Mouse (Mus musculus): ENCODE measurements at regions not wholly inside any gene's neighbourhood (a gene's known extent, or its start where the extent isn't known, plus 50 kb on each side); places are given as distances from the start of the nearest gene placed in this dataset.
A peak's percentile ranks its signal among the peaks of the same experiment; 100 is the strongest.

- intact Hi-C loops (cut with DNase I) = no loop called here
- DNase-seq (ENCODE audit: extremely low spot score in 1 of 2, low spot score in 2 of 2) = no peak
Measured at GRCm38 (mm10) chr12:12821473-12821872, 120.2 kb downstream of the Mycn start.

DNA sequence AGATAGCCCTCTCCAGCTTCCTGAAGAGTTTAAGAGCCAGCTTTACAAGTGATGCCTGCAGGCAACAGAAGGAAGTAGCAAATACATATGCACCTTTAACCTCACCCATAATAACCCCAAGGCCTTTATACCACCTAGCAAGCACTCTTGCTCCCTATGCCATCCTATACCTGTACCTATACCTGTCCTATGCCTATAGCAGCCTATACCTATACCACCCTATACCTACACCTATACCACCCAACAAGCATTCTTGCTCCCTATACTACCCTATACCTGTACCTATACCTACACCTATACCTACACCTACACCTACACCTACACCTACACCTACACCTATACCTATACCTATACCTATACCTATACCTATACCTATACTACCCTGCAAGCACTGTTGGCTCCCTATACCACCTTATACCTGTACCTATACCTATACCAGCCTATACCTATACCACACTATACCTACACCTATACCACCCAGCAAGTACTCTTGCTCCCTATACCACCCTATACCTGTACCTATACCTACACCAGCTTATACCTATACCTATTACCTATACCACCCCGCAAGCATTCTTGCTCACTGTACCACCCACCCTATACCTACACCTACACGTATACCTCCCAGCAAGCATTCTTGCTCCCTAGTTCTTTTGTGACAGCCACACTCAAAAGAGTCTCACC lies 120.9 kb downstream of the Mycn start:
- intact Hi-C loops (cut with DNase I) = no loop called here
- DNase-seq (ENCODE audit: extremely low spot score in 1 of 2, low spot score in 2 of 2) = no peak

DNA sequence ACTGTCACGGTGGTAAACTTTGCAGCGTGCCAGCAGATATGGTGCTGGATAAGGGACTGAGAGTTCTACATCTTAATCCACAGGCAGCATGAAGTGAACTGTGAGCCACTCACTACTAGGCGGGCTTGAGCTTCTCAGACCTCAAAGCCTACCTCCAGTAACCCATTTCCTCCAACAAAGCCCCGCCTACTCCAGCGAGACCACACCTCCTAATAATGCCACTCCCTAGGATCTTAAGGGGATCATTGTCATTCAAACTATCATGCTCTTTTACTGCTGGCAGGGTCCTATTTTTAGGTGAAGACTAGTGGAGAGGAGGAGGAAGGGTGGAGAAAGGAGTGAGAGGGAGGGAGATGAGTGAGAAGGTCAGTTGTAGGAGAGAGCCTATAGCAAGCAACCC lies 122.0 kb downstream of the Mycn start:
- DNase-seq (ENCODE audit: extremely low spot score in 1 of 2, low spot score in 2 of 2) = no peak
- intact Hi-C loops (cut with DNase I) = no loop called here

GRCm38 (mm10) chr12:12814693-12815092 lies 127.0 kb downstream of the Mycn start:
- no peak for DNase-seq (ENCODE audit: extremely low spot score in 1 of 2, low spot score in 2 of 2)
- intact Hi-C loops (cut with DNase I) = no loop called here

GRCm38 (mm10) chr12:12812873-12813272 lies 128.8 kb downstream of the Mycn start:
- intact Hi-C loops (cut with DNase I) = no loop called here
- no peak for DNase-seq (ENCODE audit: extremely low spot score in 1 of 2, low spot score in 2 of 2)

- intact Hi-C loops (cut with DNase I) = no loop called here
- no peak for DNase-seq (ENCODE audit: extremely low spot score in 1 of 2, low spot score in 2 of 2)
Measured at GRCm38 (mm10) chr12:12810943-12811342, 130.8 kb downstream of the Mycn start.

DNA sequence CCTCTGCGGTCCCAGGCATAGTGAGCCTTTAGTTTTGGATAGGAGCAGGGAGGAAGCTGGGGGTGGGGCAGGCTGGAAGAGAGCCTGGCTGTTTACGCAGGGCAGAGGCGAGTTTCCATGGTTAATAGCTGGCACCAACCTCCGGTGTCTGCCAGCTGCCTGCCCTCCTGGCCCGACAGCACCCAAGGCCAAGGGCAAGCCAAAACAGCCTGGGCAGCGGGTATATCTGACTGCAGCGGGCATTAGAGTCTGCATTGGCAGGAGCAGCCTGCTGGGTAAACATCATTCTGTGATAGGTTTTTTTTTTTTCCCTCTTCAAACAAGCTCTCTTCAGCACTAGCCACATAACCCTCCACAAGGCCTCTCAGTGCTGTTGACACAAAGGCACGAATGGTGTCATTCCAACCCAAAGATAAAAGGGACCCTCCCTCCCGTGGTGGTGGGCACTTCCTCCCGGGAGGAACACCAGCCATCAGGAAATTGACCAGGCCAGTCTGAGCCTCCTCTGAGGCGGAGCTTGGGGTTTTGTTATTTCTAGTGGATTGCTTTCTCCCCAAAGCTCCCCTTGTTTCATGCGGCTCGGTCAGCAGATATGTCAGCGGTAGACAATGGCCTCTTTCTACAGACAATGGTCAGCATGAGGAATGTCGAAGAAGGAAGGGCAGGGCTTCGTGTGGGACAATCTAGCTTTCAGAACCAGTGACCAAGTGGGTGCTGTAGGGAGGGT lies 131.4 kb downstream of the Mycn start:
- intact Hi-C loops (cut with DNase I) = no loop called here

DNA sequence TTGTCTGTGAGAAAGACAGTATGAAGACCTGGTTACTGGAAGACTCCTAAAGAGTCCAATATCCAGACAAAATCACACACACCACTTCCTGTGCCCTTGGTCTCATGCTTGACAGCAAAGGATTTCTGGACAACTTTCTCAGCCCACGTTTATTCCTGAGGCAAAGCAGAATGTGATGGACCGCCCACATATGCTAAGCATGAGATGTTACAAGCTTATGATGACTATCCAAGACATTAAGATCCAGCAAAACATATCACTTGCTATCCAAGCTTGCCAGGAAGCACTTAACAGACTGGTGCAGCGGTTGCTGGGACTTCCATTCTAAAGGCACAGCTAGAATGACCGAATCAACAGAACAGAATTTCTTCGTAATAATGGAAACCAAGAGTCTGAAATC lies 133.6 kb downstream of the Mycn start:
- intact Hi-C loops (cut with DNase I) = no loop called here
- DNase-seq (ENCODE audit: extremely low spot score in 1 of 2, low spot score in 2 of 2) = no peak

More for the DNA sequence above, 131.4 kb downstream of the Mycn start:
- peak; percentile 14 to 62 for DNase-seq (ENCODE audit: extremely low spot score in 1 of 2, low spot score in 2 of 2)

DNA sequence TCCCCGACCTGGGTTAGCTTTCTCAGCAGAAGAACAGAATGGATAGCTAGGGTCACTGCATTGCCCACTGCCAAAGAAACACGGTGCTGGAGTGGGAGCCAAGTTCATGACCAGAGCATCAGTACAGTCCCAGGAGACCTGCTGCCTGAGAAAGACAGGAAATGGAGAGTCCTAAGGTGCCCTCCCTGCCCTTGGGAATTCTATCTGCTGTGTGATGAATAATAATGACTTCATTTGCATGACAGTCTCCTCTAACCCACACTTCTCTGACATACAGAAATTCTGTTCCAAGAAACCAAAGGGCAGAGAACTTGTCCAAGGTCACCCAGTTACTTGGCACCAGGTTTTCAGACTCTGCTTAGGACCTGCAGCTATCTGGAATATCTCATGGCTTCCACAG lies 138.1 kb downstream of the Mycn start:
- intact Hi-C loops (cut with DNase I) = no loop called here
- no peak for DNase-seq (ENCODE audit: extremely low spot score in 1 of 2, low spot score in 2 of 2)

DNA sequence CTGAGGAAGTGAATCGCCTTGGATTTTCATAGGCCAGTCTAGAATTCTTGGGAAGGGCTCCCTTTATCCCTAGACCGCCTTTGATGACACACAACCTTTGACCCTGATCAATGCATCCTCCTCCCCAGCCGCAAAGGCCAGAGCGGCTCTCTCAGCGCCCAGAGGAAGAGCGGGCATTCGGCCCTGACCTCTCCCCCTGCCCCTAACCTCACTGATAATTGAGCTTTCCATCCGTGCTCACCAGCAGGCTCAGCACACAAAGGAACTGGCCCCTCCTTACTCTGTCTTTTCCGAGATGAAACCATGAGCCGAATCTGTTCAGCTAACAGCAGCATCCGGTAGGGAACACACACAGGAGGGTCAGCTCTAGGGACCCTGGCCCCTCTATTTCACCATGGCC lies 139.3 kb downstream of the Mycn start:
- intact Hi-C loops (cut with DNase I) = no loop called here
- DNase-seq (ENCODE audit: extremely low spot score in 1 of 2, low spot score in 2 of 2) = no peak

- no peak for DNase-seq (ENCODE audit: extremely low spot score in 1 of 2, low spot score in 2 of 2)
- intact Hi-C loops (cut with DNase I) = no loop called here
Measured at GRCm38 (mm10) chr12:12801700-12802099, 140.0 kb downstream of the Mycn start.

- DNase-seq (ENCODE audit: extremely low spot score in 1 of 2, low spot score in 2 of 2) = no peak
- intact Hi-C loops (cut with DNase I) = no loop called here
Measured at GRCm38 (mm10) chr12:12800120-12800519, 141.6 kb downstream of the Mycn start.

DNA sequence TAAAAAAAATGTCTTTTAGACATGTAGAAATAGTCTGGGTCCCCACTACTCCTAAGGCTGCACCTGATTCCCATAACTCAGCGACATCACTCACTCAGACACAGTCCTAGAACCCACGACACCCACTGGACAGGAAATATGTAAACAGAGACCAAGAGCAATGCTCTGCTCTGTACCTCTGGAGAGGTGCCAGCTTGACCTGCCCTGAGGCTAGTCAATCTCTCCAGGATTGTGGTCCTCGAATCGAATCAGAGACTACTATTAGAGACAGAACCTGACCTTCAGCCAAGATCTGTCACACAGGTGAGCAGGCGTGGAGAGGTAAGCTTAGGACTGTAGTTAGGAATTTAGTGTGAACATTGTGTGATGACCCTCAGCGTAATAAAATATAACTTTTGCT lies 152.7 kb downstream of the Mycn start:
- no peak for DNase-seq (ENCODE audit: extremely low spot score in 1 of 2, low spot score in 2 of 2)
- intact Hi-C loops (cut with DNase I) = loop anchor here (10.0 kb wide), 1 partner anchor 426 kb away; no protein-coding TSS in a partner anchor

DNA sequence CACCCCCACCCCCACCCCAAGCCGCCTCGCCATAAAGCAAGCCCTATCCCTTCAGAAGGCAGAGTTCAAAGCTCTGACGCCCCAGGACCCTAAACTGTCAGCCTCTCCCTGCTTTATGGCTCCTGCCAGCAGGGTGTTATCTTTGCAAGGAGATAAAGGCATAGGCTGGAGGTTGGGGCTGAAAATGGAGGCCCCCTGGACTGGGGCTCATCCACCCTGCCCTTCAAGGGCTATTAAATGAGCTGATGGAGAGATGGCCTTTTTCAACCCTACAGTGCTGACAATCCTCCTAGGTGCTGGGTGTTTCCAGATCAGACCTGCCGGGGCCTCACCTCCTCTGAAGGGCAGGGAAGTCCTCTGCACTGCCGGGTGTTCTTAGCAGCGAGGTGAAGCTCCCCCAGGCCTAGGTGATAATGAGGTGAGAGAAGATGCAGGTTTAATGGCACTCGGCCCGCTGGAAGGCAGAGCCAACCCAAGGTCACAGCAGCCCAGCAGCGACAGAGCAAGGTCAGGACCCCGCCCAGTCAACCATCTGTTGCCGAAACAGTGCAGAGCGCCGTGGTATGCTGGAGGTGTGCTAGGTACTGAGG lies 153.4 kb downstream of the Mycn start:
- intact Hi-C loops (cut with DNase I) = loop anchor here (10.0 kb wide), 1 partner anchor 426 kb away; no protein-coding TSS in a partner anchor
- DNase-seq (ENCODE audit: extremely low spot score in 1 of 2, low spot score in 2 of 2) = no peak

DNA sequence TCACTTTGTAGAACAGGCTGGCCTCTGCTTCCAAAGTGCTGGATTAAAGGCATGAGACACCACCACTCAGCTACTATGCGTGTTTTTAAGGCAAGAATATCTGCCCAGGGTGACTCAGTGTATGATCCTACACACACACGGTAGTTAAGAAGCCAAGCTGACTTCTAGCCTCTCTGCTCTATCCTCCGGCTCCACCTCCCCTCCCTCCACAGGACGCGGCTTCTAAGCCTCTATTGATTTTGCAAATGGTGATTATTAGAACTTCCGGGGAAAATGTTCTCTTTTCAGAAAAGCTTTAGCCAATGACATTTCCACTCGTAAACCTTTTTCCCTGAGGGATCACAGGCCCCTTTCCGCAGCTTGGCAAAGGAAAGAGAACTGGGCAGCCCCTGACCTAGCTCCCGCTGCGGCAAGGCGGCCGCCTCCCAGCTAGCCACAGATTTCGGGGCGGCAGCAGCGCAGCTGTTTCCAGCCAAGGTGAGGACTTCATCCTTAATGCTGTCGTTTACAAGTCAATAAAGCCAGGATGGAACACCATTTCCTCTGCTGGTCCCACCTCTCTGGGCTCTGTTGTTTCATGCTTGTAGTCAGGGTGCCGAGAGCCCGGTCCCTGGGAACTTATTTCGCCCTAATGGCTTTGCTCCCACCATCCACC lies 154.0 kb downstream of the Mycn start:
- DNase-seq (ENCODE audit: extremely low spot score in 1 of 2, low spot score in 2 of 2) = no peak
- intact Hi-C loops (cut with DNase I) = loop anchor here (10.0 kb wide), 1 partner anchor 427 kb away; no protein-coding TSS in a partner anchor

- no peak for DNase-seq (ENCODE audit: extremely low spot score in 1 of 2, low spot score in 2 of 2)
- intact Hi-C loops (cut with DNase I) = loop anchor here (10.0 kb wide), 1 partner anchor 428 kb away; no protein-coding TSS in a partner anchor
Measured at GRCm38 (mm10) chr12:12787161-12787560, 154.6 kb downstream of the Mycn start.

- DNase-seq (ENCODE audit: extremely low spot score in 1 of 2, low spot score in 2 of 2) = peak in 1 of 2 experiments; percentile 52
- intact Hi-C loops (cut with DNase I) = loop anchor here (5.0 to 10.0 kb wide), 2 partner anchors 158 to 431 kb away; partner anchors contain the start of gene Mycn
Measured at GRCm38 (mm10) chr12:12783699-12784605, 157.8 kb downstream of the Mycn start.

- DNase-seq (ENCODE audit: extremely low spot score in 1 of 2, low spot score in 2 of 2) = no peak
- intact Hi-C loops (cut with DNase I) = loop anchor here (5.0 to 10.0 kb wide), 2 partner anchors 161 to 433 kb away; partner anchors contain the start of gene Mycn
Measured at GRCm38 (mm10) chr12:12781526-12781925, 160.2 kb downstream of the Mycn start.

Data from left cerebral cortex, postnatal 10 days (tissue).